ENCODE assay signal across 8 mouse cellular contexts in the genomic region with DNA sequence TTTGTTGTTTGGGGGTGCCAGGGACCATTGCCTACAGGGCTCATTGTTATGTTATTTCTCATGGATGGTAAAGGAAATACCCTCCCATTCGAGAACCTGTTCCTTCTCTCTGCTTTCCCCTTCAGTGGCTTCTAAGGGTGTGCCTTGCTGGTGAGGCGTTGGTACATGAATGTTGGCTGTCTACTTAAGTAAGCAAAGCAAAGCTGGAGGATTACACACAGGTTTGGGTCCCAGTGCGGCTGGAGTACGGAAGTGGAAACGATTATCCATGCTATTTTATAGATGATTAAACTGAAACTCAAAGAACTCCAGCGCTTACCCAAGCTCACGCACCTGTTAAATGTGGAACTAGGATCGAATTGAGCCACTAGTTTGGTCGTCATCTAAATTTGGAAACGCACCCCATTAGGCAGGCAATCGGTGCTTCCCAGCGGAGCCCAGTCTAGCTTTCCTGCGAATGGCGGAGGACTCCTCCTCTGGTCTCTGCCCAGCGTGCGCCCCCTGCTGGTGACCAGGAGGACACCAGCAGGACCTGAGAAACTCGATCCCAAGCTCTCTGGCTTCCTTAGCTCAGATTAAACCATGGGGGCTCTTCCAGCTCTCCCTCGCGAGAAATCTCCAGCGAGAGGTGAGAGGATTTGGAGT. TPM values are rescaled to one million over a fixed set of nuclear protein-coding genes. Genes with fewer than 3 reads are reported as not detected.
DNase-seq lines count a peak whose midpoint lies in the region; ATAC-seq and TF ChIP-seq lines count a peak whose summit lies in the region.

No protein-coding gene starts in this region.

- ATAC-seq in activated CD4-positive, CD25-positive, alpha-beta regulatory T cell, adult 4 months: peak; percentile 80
- peak; percentile 91 for ATAC-seq in common myeloid progenitor, adult 5-6 weeks (replicated peaks; ENCODE audit: low read depth, poor library complexity, severe bottlenecking)
- ATAC-seq in megakaryocyte, adult 5-6 weeks (ENCODE audit: poor library complexity, severe bottlenecking): peak; percentile 84

- H3K4me3 ChIP-seq in left cerebral cortex, adult 2 months: peak overlapping the region; percentile 53

- peak; percentile 72 to 78 for DNase-seq in gastrocnemius, adult 8-10 months (ENCODE audit: low spot score in 2 of 2)
- DNase-seq in hindlimb bud, embryonic 11.5 days (ENCODE audit: extremely low spot score, low read depth, low spot score): peak; percentile 81
- peak; percentile 83 to 85 for DNase-seq in left cerebral cortex, adult 2 months (ENCODE audit: extremely low spot score in 1 of 2, low spot score in 2 of 2)
- DNase-seq in right cerebral cortex, adult 18-20 months: peak; percentile 86
- DNase-seq in urinary bladder, adult 2 months (ENCODE audit: low spot score): peak; percentile 78

- H3K27ac ChIP-seq in left cerebral cortex, adult 2 months: peak overlapping the region; percentile 20; the same call in 1 of the 2 replicates

- peak; percentile 99 for TF ChIP-seq CTCF in left cerebral cortex, adult 2 months (IDR thresholded peaks at IDR 0.05)

- intact Hi-C loops in left cerebral cortex, adult 2 months (cut with DNase I): loop anchor here (2.0 to 5.0 kb wide), 4 partner anchors 53 to 399 kb away; no protein-coding TSS in a partner anchor

RNA-seq across cellular contexts. Expression of a gene that starts 5.3 kb away (rescaled TPM):
- under 1 TPM in 1 of 2 experiments, not detected in 1; 0.27 TPM for polyA plus RNA-seq in activated CD4-positive, CD25-positive, alpha-beta regulatory T cell, adult 4 months (2017; shearing (Covaris generic))
- not detected in 2 replicates for total RNA-seq in common myeloid progenitor, adult 5-6 weeks (2017)
- total RNA-seq in gastrocnemius, adult 8-10 months (2022): 1 to 10 TPM in 1 of 4 experiments, under 1 TPM in 3; 0.51 to 1.2 (median 0.82) TPM
- under 1 TPM; 0.42 to 0.52 TPM for total RNA-seq in left cerebral cortex, adult 2 months (2021)
- total RNA-seq in megakaryocyte, adult 5-6 weeks (2015): 7.9 and 9.1 TPM in 2 replicates
- 5.8 and 8.6 TPM in 2 replicates for total RNA-seq in megakaryocyte, adult 5-6 weeks (2017)
- polyA plus RNA-seq in urinary bladder, adult 2 months (2012; rRNA removed): 4.1 and 4.3 TPM in 2 replicates

Comparison
In these comparisons a context has a peak if more than half of its experiments do, and no peak if none do; other contexts are left out.
1. Peak in every context shown above with its lines: DNase-seq, ATAC-seq, H3K4me3 ChIP-seq and H3K27ac ChIP-seq.